Mouse (Mus musculus) erythroblast, embryonic 14.5 days (primary cell): ENCODE data around the gene Tle2. TPM values are rescaled to one million over a fixed set of nuclear protein-coding genes. Genes with fewer than 3 reads are reported as not detected.

Source experiments
- H3K27me3 ChIP-seq: 2 replicates; pipeline ENCODE4 v1.6.1; 2012; ENCODE audit warnings: inconsistent platforms; ENCODE audit not compliant: control insufficient read depth
- H3K36me3 ChIP-seq: 2 replicates; pipeline ENCODE4 v1.6.1; 2012; ENCODE audit warnings: mild to moderate bottlenecking, inconsistent platforms; ENCODE audit not compliant: control insufficient read depth
- H3K4me1 ChIP-seq: 2 replicates; pipeline ENCODE4 v1.6.1; 2012; ENCODE audit warnings: inconsistent platforms; ENCODE audit not compliant: control insufficient read depth
- H3K4me3 ChIP-seq: replicated peaks from 2 replicates; pipeline ENCODE3; 2012; ENCODE audit warnings: moderate library complexity, mild to moderate bottlenecking, inconsistent platforms
- H3K9me3 ChIP-seq: 2 replicates; pipeline ENCODE4 v1.6.1; 2012; ENCODE audit warnings: low read length, inconsistent platforms, mixed read lengths; ENCODE audit not compliant: control insufficient read depth
- GATA1 ChIP-seq: IDR thresholded peaks from 2 replicates; pipeline ENCODE4 v1.6.1; 2012; ENCODE audit warnings: low read length, inconsistent platforms, mixed read lengths
- TAL1 ChIP-seq: IDR thresholded peaks from 3 replicates; pipeline ENCODE4 v1.6.1; 2012; ENCODE audit warnings: low read length, inconsistent platforms, mixed read lengths
- polyA plus RNA-seq: library from polyadenylated mRNA; stranded (reverse); fragments of >175 nt; gene quantifications from 2 replicates; pipeline ENCODE4 v1.2.3, GENCODE M21; 2012

Gene Tle2
- polyA plus RNA-seq, 1 experiment = 0.10 TPM

DNA sequence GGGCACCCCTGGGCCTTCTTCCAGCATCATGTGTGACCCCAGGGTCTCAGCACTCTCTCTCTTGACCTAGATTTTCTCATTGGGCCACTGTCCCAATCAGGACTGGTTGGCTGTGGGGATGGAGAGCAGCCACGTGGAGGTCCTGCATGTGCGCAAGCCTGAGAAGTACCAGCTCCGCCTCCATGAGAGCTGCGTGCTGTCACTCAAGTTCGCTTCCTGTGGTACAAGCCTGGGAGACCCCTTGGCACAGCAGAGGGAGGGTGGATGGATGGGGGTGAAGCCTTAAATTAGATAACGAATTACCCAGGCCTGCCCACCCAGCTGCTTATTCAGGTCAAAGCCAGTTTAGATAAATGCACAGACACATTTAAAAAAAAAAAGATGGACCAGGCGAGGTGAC, 14.4 kb downstream of the Tle2 start:
- Histone ChIP-seq H3K4me3 (no peak overlapping the region), H3K4me1 (peaks cover 2% of the 10 kb centered on the region), H3K36me3 (peaks cover 3% of the 10 kb centered on the region; the same call in 1 of the 2 replicates), H3K27me3 (peaks cover 13% of the 10 kb centered on the region), H3K9me3 (no peaks in the 10 kb centered on the region)
- no peak for TF ChIP-seq TAL1

DNA sequence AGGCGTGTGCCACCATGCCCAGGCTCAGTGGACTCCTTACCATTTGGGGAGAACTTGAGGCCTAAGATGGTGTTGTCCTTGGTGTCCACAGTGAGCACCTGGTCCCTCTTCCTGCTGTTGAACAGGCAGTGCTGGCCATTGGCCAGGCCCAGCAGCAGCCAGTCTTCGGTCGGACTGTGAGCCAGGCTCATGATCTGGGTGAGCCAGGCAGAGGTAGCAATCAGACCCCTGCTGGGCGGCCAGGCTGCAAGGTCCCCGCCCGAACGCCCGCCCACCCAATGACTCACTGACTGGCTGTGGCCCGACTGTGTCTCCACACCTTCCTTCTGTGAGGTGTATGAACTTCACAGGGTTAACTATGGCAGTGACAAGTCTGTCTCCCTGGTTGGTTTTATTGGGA, 17.5 kb downstream of the Tle2 start:
- Histone ChIP-seq H3K27me3 (peaks cover 42% of the 10 kb centered on the region), H3K4me3 (no peak overlapping the region), H3K4me1 (peaks cover 3% of the 10 kb centered on the region), H3K36me3 (peaks cover 2% of the 10 kb centered on the region; the same call in 1 of the 2 replicates), H3K9me3 (no peaks in the 10 kb centered on the region)
- TF ChIP-seq TAL1 = no peak
- no peak for TF ChIP-seq GATA1

DNA sequence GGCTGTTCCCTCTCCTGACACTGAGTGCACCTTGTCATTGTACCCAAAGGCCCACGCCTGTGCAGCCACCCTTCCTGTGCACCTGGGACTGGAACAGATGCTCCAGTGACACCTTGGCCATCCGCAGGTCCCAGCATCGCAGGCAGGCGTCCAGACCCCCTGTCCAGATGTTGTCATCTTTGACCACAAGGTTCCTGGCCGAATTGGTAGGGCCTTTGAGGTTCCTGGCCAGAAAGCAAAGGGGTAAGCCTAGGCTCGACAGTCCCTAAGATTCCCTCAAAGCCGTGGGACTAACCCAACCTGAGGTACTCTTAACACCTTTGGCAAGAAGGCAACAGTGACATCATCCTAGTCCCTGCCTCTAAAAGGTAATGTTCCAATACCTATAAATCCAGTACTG, 18.3 kb downstream of the Tle2 start:
- Histone ChIP-seq H3K9me3 (no peaks in the 10 kb centered on the region), H3K36me3 (no peaks in the 10 kb centered on the region), H3K27me3 (peaks cover 47% of the 10 kb centered on the region), H3K4me1 (peaks cover 6% of the 10 kb centered on the region; the same call in 1 of the 2 replicates), H3K4me3 (no peak overlapping the region)
- TF ChIP-seq TAL1 = no peak
- TF ChIP-seq GATA1 = no peak

DNA sequence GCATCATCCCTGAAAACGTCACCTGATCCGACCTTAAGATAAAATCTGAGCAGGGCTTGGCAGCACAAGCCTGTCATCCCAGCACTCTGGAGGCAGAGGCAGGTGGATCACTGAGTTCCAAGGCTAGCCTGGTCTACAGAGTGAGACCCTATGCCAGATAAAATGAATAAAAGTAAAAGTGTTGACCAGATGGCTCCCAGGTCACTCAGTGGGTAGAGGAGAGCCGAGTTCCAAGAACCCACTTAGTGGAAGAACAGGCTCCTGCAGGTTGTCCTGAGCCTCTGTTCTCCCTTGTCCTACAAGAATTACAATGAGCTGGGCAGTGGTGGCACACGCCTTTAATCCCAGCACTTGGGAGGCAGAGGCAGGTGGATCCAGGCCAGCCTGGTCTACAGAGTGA, 18.9 kb downstream of the Tle2 start:
- peaks cover 53% of the 10 kb centered on the region for H3K27me3 ChIP-seq
- H3K4me1 ChIP-seq = peaks cover 6% of the 10 kb centered on the region; the same call in 1 of the 2 replicates
- H3K9me3 ChIP-seq = no peaks in the 10 kb centered on the region
- no peaks in the 10 kb centered on the region for H3K36me3 ChIP-seq
- TF ChIP-seq TAL1 = no peak
- no peak for TF ChIP-seq GATA1
- H3K4me3 ChIP-seq = no peak overlapping the region

DNA sequence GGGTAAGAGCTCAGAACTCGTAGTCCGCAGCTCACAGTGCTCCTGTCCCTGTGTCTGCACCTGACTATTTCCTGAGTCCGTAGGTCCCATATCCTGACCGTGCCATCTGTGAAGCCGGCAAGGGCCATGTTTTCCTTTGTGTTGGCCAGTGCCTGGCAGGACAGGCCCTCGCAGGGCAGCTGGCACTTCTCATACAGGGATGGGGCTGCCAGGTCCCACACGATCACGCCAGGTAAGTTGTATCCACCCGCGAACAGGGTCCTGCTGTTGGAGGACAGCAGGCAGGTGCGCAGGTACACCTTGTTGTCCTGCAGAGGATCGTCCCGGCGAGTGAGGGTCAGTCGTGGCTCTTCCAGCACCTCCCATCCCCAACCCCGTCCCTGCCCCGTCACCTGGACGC, 19.6 kb downstream of the Tle2 start:
- Histone ChIP-seq H3K27me3 (peaks cover 58% of the 10 kb centered on the region), H3K4me1 (peaks cover 6% of the 10 kb centered on the region; the same call in 1 of the 2 replicates)

DNA sequence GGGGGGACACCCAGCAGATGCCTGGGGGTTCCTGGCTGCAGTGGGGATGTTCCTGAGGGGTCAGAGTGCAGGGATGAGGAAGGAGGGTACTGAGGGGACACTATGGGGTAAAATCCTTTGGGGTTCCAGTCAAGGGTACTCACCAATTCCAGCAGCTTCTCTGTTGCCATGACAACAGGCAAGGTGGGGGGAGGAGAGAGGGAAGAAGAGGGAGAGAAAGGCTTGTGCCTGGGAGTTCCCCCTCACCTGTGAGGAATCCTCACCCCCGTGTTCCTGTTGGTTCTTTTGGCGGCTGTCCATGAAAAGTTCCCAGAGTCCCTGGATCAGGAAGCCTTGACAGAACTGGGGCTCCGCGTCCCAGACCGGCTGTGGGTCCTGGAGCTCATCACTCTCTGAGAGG, 21.2 kb downstream of the Tle2 start:
- no peaks in the 10 kb centered on the region for H3K36me3 ChIP-seq
- no peaks in the 10 kb centered on the region for H3K9me3 ChIP-seq
- peaks cover 17% of the 10 kb centered on the region for H3K4me1 ChIP-seq
- no peak overlapping the region for H3K4me3 ChIP-seq
- no peak for TF ChIP-seq TAL1
- no peak for TF ChIP-seq GATA1
- H3K27me3 ChIP-seq = peaks cover 65% of the 10 kb centered on the region

More for the DNA sequence above, 19.6 kb downstream of the Tle2 start:
- no peak overlapping the region for H3K4me3 ChIP-seq
- TF ChIP-seq GATA1 (no peak), TAL1 (no peak)
- H3K9me3 ChIP-seq = no peaks in the 10 kb centered on the region
- H3K36me3 ChIP-seq = no peaks in the 10 kb centered on the region

DNA sequence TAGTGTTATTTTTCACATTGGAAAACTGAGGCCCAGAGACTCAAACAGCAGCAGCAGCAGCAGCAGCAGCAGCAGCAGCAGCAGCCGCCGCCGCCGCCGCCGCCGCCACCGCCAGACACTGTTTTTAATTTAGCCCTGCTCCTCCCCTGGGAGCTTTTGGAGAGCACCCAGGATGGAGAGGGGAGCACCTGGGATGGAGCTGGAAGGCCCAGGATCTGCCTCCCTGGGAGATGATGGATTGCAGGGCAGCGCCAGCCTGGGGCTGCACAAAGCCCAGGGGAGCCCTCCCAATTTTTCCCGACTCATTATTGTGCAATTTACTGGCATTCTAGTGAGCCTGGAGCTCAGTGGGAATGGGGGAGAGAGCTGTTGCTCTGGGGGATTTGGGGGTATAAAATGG, 22.2 kb downstream of the Tle2 start:
- no peaks in the 10 kb centered on the region for H3K36me3 ChIP-seq
- peaks cover 27% of the 10 kb centered on the region for H3K4me1 ChIP-seq
- H3K9me3 ChIP-seq = no peaks in the 10 kb centered on the region
- no peak overlapping the region for H3K4me3 ChIP-seq
- peaks cover 64% of the 10 kb centered on the region for H3K27me3 ChIP-seq
- TF ChIP-seq TAL1 (no peak), GATA1 (no peak)

DNA sequence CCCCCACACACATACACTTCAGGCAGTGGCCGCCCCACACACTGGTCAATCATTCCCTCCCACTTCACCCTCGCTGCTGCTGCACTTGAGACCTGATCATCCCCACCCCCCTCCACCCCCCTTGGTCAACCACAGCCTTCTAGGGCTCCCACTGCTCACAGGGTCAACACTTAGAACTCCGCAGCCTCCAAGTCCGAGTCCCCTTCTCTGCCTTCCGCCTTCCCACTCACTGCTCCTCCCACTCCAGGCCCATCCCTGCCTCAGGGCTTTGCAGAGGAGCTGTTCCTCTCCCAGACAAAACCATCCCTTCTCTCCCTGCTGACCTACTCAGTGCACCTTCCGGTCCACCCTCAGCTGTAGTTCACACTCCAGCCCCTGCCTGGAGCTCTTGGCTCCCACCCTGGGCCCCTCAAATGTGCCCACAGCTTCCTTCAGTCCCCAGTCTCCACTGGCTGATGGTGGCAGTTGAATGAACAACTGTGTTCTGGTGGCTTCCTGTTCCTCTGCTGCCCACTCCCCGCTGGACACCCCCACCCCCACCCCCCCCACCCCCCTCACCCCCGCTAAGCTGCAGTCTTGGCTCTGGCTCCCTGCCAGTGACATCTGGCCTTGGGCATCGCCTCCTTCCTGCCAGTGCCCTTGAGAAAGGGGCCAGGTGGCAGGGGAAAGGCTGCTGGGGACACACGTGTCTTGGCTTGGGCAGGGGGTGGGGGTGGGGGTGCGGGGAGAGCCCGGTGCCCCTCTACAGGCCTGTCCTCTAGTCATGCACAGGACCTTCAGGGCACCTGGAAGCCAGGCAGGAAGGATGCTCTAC, 23.0 kb downstream of the Tle2 start:
- Histone ChIP-seq H3K9me3 (no peaks in the 10 kb centered on the region), H3K4me1 (peaks cover 31% of the 10 kb centered on the region), H3K36me3 (no peaks in the 10 kb centered on the region), H3K4me3 (no peak overlapping the region), H3K27me3 (peaks cover 61% of the 10 kb centered on the region)
- TF ChIP-seq TAL1 = no peak
- TF ChIP-seq GATA1 = no peak

DNA sequence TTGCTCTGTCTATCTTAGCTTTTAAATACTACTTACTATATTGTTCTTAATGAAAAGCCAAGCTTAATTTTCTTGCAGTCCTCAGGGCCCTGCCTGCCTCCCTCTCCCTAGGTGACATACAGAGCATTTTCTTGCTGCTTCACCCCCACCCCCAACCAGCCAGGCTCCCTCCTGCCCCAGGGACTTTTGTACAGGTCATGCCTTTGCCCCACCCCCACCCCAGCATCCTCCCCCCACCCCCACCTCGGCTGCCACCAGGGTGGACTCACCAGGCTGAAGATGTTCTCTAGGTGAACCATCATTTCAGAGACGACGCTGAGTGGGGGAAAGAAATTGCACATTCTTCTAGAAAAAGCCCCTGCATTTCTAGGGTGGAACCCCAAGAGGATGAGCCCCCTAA, 24.0 kb downstream of the Tle2 start:
- Histone ChIP-seq H3K36me3 (no peaks in the 10 kb centered on the region), H3K27me3 (peaks cover 58% of the 10 kb centered on the region), H3K9me3 (no peaks in the 10 kb centered on the region), H3K4me3 (no peak overlapping the region), H3K4me1 (peaks cover 38% of the 10 kb centered on the region)
- TF ChIP-seq GATA1 (no peak), TAL1 (no peak)

DNA sequence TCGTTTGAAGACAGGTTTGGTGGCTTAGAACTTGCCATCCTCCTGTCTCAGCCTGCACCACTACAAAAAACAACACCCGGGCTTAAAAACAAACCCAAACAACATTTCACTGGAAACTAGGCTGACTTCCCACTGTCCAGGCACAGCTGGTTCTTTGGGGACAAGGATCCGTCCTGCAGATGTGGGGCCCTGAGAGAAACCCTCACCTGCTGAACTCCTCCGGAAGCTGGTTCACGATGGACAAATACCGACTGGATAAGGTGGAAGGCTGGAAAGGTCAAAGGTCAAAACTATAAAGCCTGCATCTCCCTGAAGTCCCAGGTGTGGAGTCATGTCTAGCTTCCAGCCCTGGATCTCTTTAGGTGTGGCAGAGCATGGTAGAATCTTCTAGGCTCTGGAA, 24.5 kb downstream of the Tle2 start:
- Histone ChIP-seq H3K9me3 (no peaks in the 10 kb centered on the region), H3K4me1 (peaks cover 36% of the 10 kb centered on the region), H3K27me3 (peaks cover 55% of the 10 kb centered on the region), H3K36me3 (no peaks in the 10 kb centered on the region), H3K4me3 (no peak overlapping the region)
- TF ChIP-seq TAL1 (no peak), GATA1 (no peak)
